Mouse (Mus musculus) limb, embryonic 14.5 days (tissue): ENCODE measurements around the gene Ttc34. TPM values are rescaled to one million over a fixed set of nuclear protein-coding genes. Genes with fewer than 3 reads are reported as not detected.

Experiments
- ATAC-seq: fragments of 200-750 bp; cut with Nextera tagmentation; 2 replicates; pipeline ENCODE4 v1.8.0; 2017; ENCODE audit warnings: low read depth, moderate number of reproducible peaks, moderate TSS enrichment; ENCODE audit not compliant: low FRiP score
- DNase-seq: peaks from one replicate; pipeline ENCODE4 v3.0.0-alpha.2; 2015; ENCODE audit warnings: low spot score
- H3K27ac ChIP-seq: fragments of 300-500 bp; sonication (generic); replicated peaks from 2 replicates; pipeline ENCODE4 v1.5.1; 2014; ENCODE audit warnings: low read depth, mild to moderate bottlenecking, low read length, moderate library complexity, mixed read lengths
- H3K27me3 ChIP-seq: fragments of 300-500 bp; sonication (generic); 2 replicates; pipeline ENCODE4 v1.6.1; 2014; ENCODE audit warnings: low read length, mixed read lengths; ENCODE audit not compliant: control insufficient read depth, insufficient read depth
- H3K36me3 ChIP-seq: fragments of 300-500 bp; sonication (generic); 2 replicates; pipeline ENCODE4 v1.6.1; 2014; ENCODE audit warnings: mild to moderate bottlenecking, low read length, moderate library complexity, mixed read lengths; ENCODE audit not compliant: control insufficient read depth, insufficient read depth
- H3K4me1 ChIP-seq: fragments of 300-500 bp; sonication (generic); 2 replicates; pipeline ENCODE4 v1.6.1; 2014; ENCODE audit warnings: antibody characterized with exemption, low read length, mixed read lengths; ENCODE audit not compliant: control insufficient read depth, insufficient read depth
- H3K4me2 ChIP-seq: fragments of 300-500 bp; sonication (generic); replicated peaks from 2 replicates; pipeline ENCODE4 v1.6.1; 2014; ENCODE audit warnings: low read depth, mild to moderate bottlenecking, low read length, moderate library complexity; ENCODE audit not compliant: severe bottlenecking
- H3K4me3 ChIP-seq: fragments of 300-500 bp; sonication (generic); replicated peaks from 2 replicates; pipeline ENCODE4 v1.5.1; 2014; ENCODE audit warnings: low read length
- H3K9ac ChIP-seq: fragments of 300-500 bp; sonication (generic); 2 replicates; pipeline ENCODE4 v1.6.1; 2014; ENCODE audit warnings: mild to moderate bottlenecking, low read depth, low read length, moderate library complexity; ENCODE audit not compliant: severe bottlenecking
- H3K9me3 ChIP-seq: fragments of 300-500 bp; sonication (generic); 2 replicates; pipeline ENCODE4 v1.6.1; 2016; ENCODE audit warnings: low read length; ENCODE audit not compliant: control insufficient read depth
- POLR2A ChIP-seq: fragments of 200-500 bp; IDR thresholded peaks from 2 replicates; pipeline ENCODE4 v1.8.0; 2012; ENCODE audit warnings: inconsistent platforms, mild to moderate bottlenecking, moderate library complexity, borderline replicate concordance; ENCODE audit not compliant: insufficient read depth, insufficient read length; ENCODE audit errors: extremely low read depth
- WGBS: fragments of 180-500 bp; shearing (Covaris S2); extraction: QIAGEN DNeasy Blood & Tissue Kit; methylation state at CpG from one replicate; pipeline ENCODE4 v1.1.7; 2014; 5-methylcytosine and 5-hydroxymethylcytosine counted together
- polyA plus RNA-seq, 2 experiments: library from polyadenylated mRNA; depleted of rRNA in 1 of 2; stranded (reverse) in 1 of 2; unstranded in 1 of 2; fragments of >200 nt; fragmentation: Nextera tagmentation in 1 of 2; extraction: Ambion mirVana in 1 of 2; gene quantifications; 2 replicates each; pipeline versions ENCODE4 v1.2.1 to v1.2.3; 2012 to 2014

Ttc34 gene
- polyA plus RNA-seq, 2 experiments: 0.09 to 0.10 TPM

GRCm38 (mm10) chr4:154914252-154914651 lies 77.0 kb downstream of the Ttc34 start:
- Histone ChIP-seq H3K27ac (no peak overlapping the region), H3K27me3 (no peaks in the 10 kb centered on the region), H3K36me3 (no peaks in the 10 kb centered on the region), H3K4me1 (0 out of 2 replicates have a peak, but pooled peaks cover 3% of the 10 kb centered on the region), H3K9ac (no peak overlapping the region), H3K4me2 (no peak overlapping the region), H3K4me3 (no peak overlapping the region), H3K9me3 (no peaks in the 10 kb centered on the region)
- ATAC-seq (no peak), DNase-seq (no peak)
- no peak for TF ChIP-seq POLR2A
- 95% methylated on average over 4 of the region's 4 CpGs for WGBS

DNA sequence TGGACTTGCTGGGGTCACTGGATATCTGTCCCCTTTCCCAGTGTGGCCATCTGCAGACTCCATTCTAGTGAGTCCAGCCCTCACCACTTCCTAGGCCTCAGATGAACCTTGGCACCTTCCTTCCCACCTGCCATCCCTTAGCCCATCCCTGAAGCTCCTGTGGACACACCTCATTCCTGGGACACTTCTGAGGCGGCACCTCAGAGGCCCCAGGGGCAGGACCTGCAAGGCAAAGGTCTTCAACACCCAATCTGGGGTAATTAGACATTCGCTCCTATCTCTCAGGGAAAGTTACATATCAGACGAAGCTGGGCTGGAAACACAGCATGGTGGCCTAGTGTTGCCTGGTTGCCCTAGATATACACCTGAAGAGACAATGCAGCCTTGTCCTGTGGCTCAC lies 77.4 kb downstream of the Ttc34 start:
- DNase-seq (no peak), ATAC-seq (no peak)
- Histone ChIP-seq H3K27me3 (no peaks in the 10 kb centered on the region), H3K27ac (no peak overlapping the region), H3K9me3 (no peaks in the 10 kb centered on the region), H3K9ac (no peak overlapping the region), H3K4me3 (no peak overlapping the region), H3K4me2 (no peak overlapping the region), H3K4me1 (0 out of 2 replicates have a peak, but pooled peaks cover 3% of the 10 kb centered on the region), H3K36me3 (no peaks in the 10 kb centered on the region)
- no peak for TF ChIP-seq POLR2A
- WGBS: 69% methylated on average over 3 of the region's 3 CpGs

DNA sequence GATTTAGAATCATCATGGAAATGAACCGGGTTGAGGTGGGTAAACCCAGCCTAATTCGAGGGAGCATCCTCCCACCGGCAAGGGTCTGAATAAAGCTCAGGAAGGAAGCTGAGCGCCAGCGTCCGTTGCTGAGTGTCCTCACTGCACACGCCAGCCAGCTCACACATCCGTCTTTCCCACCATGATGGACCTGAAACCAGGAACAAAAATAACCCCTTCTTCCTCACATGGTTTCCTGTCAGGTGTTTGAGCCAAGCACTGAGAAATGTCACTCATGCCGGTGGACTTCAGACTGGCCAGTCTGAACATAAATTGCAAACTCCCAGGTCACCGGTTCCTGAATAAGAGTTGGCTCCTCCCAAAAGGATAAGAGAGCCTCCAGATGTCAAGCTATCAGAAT lies 78.0 kb downstream of the Ttc34 start:
- ATAC-seq: no peak
- Histone ChIP-seq H3K4me3 (no peak overlapping the region), H3K4me2 (no peak overlapping the region), H3K9ac (no peak overlapping the region), H3K9me3 (no peaks in the 10 kb centered on the region), H3K27ac (no peak overlapping the region), H3K27me3 (no peaks in the 10 kb centered on the region), H3K36me3 (no peaks in the 10 kb centered on the region), H3K4me1 (0 out of 2 replicates have a peak, but pooled peaks cover 3% of the 10 kb centered on the region)
- no peak for DNase-seq
- TF ChIP-seq POLR2A: no peak
- 87% methylated on average over 10 of the region's 10 CpGs for WGBS

GRCm38 (mm10) chr4:154916662-154917061 lies 79.4 kb downstream of the Ttc34 start:
- 84% methylated on average over 4 of the region's 4 CpGs for WGBS
- Histone ChIP-seq H3K27me3 (no peaks in the 10 kb centered on the region), H3K4me1 (no peaks in the 10 kb centered on the region), H3K36me3 (no peaks in the 10 kb centered on the region), H3K9me3 (no peaks in the 10 kb centered on the region), H3K4me2 (no peak overlapping the region), H3K9ac (no peak overlapping the region), H3K27ac (no peak overlapping the region), H3K4me3 (no peak overlapping the region)
- no peak for TF ChIP-seq POLR2A
- DNase-seq (no peak), ATAC-seq (no peak)

Other genes with a start within 250 kb of the Ttc34 start
- gene Prdm16, start 200.6 kb upstream of the Ttc34 start, polyA plus RNA-seq (2012; rRNA removed): 11.7 and 15.3 TPM in 2 replicates
- gene Prdm16, start 200.6 kb upstream of the Ttc34 start, polyA plus RNA-seq (2014; fragmentation: Nextera tagmentation; extraction: Ambion mirVana): 25.6 and 40.0 TPM in 2 replicates
- gene Actrt2, start 169.6 kb upstream of the Ttc34 start, polyA plus RNA-seq (2012; rRNA removed): not detected in 2 replicates
- not detected in 2 replicates for gene Actrt2, start 169.6 kb upstream of the Ttc34 start, polyA plus RNA-seq (2014; fragmentation: Nextera tagmentation; extraction: Ambion mirVana)
- gene Mmel1, start 32.1 kb downstream of the Ttc34 start, polyA plus RNA-seq (2012; rRNA removed): 0.11 and 0.15 TPM in 2 replicates
- gene Mmel1, start 32.1 kb downstream of the Ttc34 start, polyA plus RNA-seq (2014; fragmentation: Nextera tagmentation; extraction: Ambion mirVana): 0.10 TPM in 1 of 2 replicates, not detected in the other
- 24.3 and 33.6 TPM in 2 replicates for gene Fam213b, start 61.7 kb downstream of the Ttc34 start, polyA plus RNA-seq (2012; rRNA removed)
- 48.0 and 51.8 TPM in 2 replicates for gene Fam213b, start 61.7 kb downstream of the Ttc34 start, polyA plus RNA-seq (2014; fragmentation: Nextera tagmentation; extraction: Ambion mirVana)
- 4.1 and 5.8 TPM in 2 replicates for gene Tnfrsf14, start 91.1 kb downstream of the Ttc34 start, polyA plus RNA-seq (2012; rRNA removed)
- gene Tnfrsf14, start 91.1 kb downstream of the Ttc34 start, polyA plus RNA-seq (2014; fragmentation: Nextera tagmentation; extraction: Ambion mirVana): 0.87 and 0.99 TPM in 2 replicates
- 0.60 and 1.6 TPM in 2 replicates for gene Hes5, start 123.5 kb downstream of the Ttc34 start, polyA plus RNA-seq (2012; rRNA removed)
- 0.30 and 0.77 TPM in 2 replicates for gene Hes5, start 123.5 kb downstream of the Ttc34 start, polyA plus RNA-seq (2014; fragmentation: Nextera tagmentation; extraction: Ambion mirVana)
- gene Pank4, start 126.7 kb downstream of the Ttc34 start, polyA plus RNA-seq (2012; rRNA removed): 76.3 and 86.2 TPM in 2 replicates
- gene Pank4, start 126.7 kb downstream of the Ttc34 start, polyA plus RNA-seq (2014; fragmentation: Nextera tagmentation; extraction: Ambion mirVana): 36.9 and 43.9 TPM in 2 replicates
- gene Plch2, start 219.3 kb downstream of the Ttc34 start, polyA plus RNA-seq (2012; rRNA removed): 11.4 and 15.1 TPM in 2 replicates
- gene Plch2, start 219.3 kb downstream of the Ttc34 start, polyA plus RNA-seq (2014; fragmentation: Nextera tagmentation; extraction: Ambion mirVana): 9.9 and 10.6 TPM in 2 replicates
- gene Pex10, start 229.6 kb downstream of the Ttc34 start, polyA plus RNA-seq (2012; rRNA removed): 24.4 and 28.0 TPM in 2 replicates
- gene Pex10, start 229.6 kb downstream of the Ttc34 start, polyA plus RNA-seq (2014; fragmentation: Nextera tagmentation; extraction: Ambion mirVana): 6.7 and 9.0 TPM in 2 replicates
- 121 and 129 TPM in 2 replicates for gene Rer1, start 248.9 kb downstream of the Ttc34 start, polyA plus RNA-seq (2012; rRNA removed)
- 173 and 175 TPM in 2 replicates for gene Rer1, start 248.9 kb downstream of the Ttc34 start, polyA plus RNA-seq (2014; fragmentation: Nextera tagmentation; extraction: Ambion mirVana)
- 6.5 and 7.9 TPM in 2 replicates for gene Morn1, start 249.1 kb downstream of the Ttc34 start, polyA plus RNA-seq (2012; rRNA removed)
- 4.5 and 4.7 TPM in 2 replicates for gene Morn1, start 249.1 kb downstream of the Ttc34 start, polyA plus RNA-seq (2014; fragmentation: Nextera tagmentation; extraction: Ambion mirVana)